Mouse (Mus musculus) skeletal muscle tissue, adult 2 months (tissue): Measurements from ENCODE around the gene Hist1h3d.
"Not testable (repeated sequence)": the region's sequence is repeated elsewhere in the genome, so short reads cannot be mapped to it uniquely, and the experiment has no call there.

Experiments
- DNase-seq: peaks from one replicate; pipeline ENCODE4 v3.0.0-alpha.2; 2012; ENCODE audit warnings: low read depth, low spot score

Hist1h3d gene

GRCm38 (mm10) chr13:23575271-23575851 lies at the start of gene Hist1h3d:
Gene Hist1h3d (plus strand): TSS chr13:23575763.
- peak; percentile 71 for DNase-seq

GRCm38 (mm10) chr13:23525901-23526300 lies 49.7 kb upstream of the Hist1h3d start:
- no peak for DNase-seq

- peak; percentile 92 for DNase-seq
These were observed 49.3 kb upstream of the Hist1h3d start for GRCm38 (mm10) chr13:23526312-23526711.

GRCm38 (mm10) chr13:23529005-23529404 lies 46.6 kb upstream of the Hist1h3d start:
- DNase-seq = no peak

GRCm38 (mm10) chr13:23529480-23530165 lies 45.9 kb upstream of the Hist1h3d start:
- no peak for DNase-seq

- peak; percentile 66 for DNase-seq
These were observed 45.2 kb upstream of the Hist1h3d start for GRCm38 (mm10) chr13:23530181-23530900.

GRCm38 (mm10) chr13:23530901-23531875 lies 44.4 kb upstream of the Hist1h3d start, which contains the start of gene Hist1h4h:
Gene Hist1h4h (plus strand): TSS chr13:23531050.
- DNase-seq = peak; percentile 97

- no peak for DNase-seq
These were observed 43.1 kb upstream of the Hist1h3d start for GRCm38 (mm10) chr13:23532262-23533075.

- DNase-seq = peak; percentile 52
These were observed 41.8 kb upstream of the Hist1h3d start, which contains the start of gene Hist1h2af for GRCm38 (mm10) chr13:23533560-23534367. Gene Hist1h2af (plus strand): TSS chr13:23533906.

- no peak for DNase-seq
These were observed 41.0 kb upstream of the Hist1h3d start for GRCm38 (mm10) chr13:23534368-23535131.

GRCm38 (mm10) chr13:23535137-23536075 lies 40.2 kb upstream of the Hist1h3d start, which contains the start of gene Hist1h3g:
Gene Hist1h3g (plus strand): TSS chr13:23535422.
- peak; percentile 89 for DNase-seq

- no peak for DNase-seq
These were observed 39.3 kb upstream of the Hist1h3d start for GRCm38 (mm10) chr13:23536076-23536822.

- DNase-seq = no peak
These were observed 38.4 kb upstream of the Hist1h3d start for GRCm38 (mm10) chr13:23537006-23537710.

- DNase-seq = no peak
These were observed 37.3 kb upstream of the Hist1h3d start for GRCm38 (mm10) chr13:23538249-23538648.

- DNase-seq = not testable (repeated sequence)
These were observed 35.7 kb upstream of the Hist1h3d start for GRCm38 (mm10) chr13:23539821-23540220.

GRCm38 (mm10) chr13:23541497-23541896 lies 34.1 kb upstream of the Hist1h3d start:
- DNase-seq = no peak
